Mouse (Mus musculus) lung, postnatal 25 days (tissue): Measurements from ENCODE around the gene Mageb1.
"Not testable (repeated sequence)": the region's sequence is repeated elsewhere in the genome, so short reads cannot be mapped to it uniquely, and the experiment has no call there.

Experiments used
- DNase-seq: peaks from one replicate; pipeline ENCODE4 v3.0.0; 2022; ENCODE audit warnings: low spot score

Gene Mageb1

DNA sequence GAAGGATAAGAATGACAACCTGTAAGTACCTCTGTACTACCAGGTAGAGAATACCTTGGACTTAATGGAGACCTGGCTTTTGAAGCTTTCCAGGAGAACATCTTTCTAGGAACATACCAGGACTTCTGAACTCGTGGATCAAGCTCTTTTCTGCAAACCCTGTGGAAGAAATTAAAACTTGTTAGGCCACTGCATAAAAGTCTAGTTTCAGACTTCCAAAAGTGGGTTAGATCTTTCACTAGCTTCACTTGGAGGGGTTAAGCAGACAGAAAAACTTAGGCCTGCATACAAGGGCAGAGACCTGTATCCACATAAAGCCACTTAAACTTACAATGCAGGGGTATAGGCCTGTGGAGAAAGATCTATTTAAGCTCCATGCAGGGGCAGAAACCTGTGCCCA, at the start of gene Mageb1:
Mageb1 (minus strand) TSS at position 101 of the 400 bp plus-strand sequence.
- DNase-seq, result not testable (repeated sequence)
